Mouse (Mus musculus) lung, embryonic 14.5 days (tissue): ENCODE results near the gene Ephb1. TPM values are rescaled to one million over a fixed set of nuclear protein-coding genes. Genes with fewer than 3 reads are reported as not detected.

Source experiments
- ATAC-seq: fragments of 200-750 bp; cut with Nextera tagmentation; 2 replicates; pipeline ENCODE4 v1.8.0; 2017; ENCODE audit warnings: mild to moderate bottlenecking, moderate TSS enrichment, moderate library complexity; ENCODE audit not compliant: insufficient read depth
- DNase-seq: peaks from one replicate; pipeline ENCODE4 v3.0.0-alpha.2; 2015
- H3K27ac ChIP-seq: fragments of 300-500 bp; sonication (generic); 2 replicates; pipeline ENCODE4 v1.5.1; 2014; ENCODE audit warnings: low read depth, mild to moderate bottlenecking, moderate library complexity
- H3K27me3 ChIP-seq: fragments of 300-500 bp; sonication (generic); 2 replicates; pipeline ENCODE4 v1.6.1; 2014; ENCODE audit warnings: low read length, control low read depth; ENCODE audit not compliant: insufficient read depth
- H3K36me3 ChIP-seq: fragments of 300-500 bp; sonication (generic); 2 replicates; pipeline ENCODE4 v1.6.1; 2014; ENCODE audit warnings: control low read depth; ENCODE audit not compliant: insufficient read depth
- H3K4me1 ChIP-seq: fragments of 300-500 bp; sonication (generic); 2 replicates; pipeline ENCODE4 v1.6.1; 2014; ENCODE audit warnings: antibody characterized with exemption, control low read depth; ENCODE audit not compliant: insufficient read depth
- H3K4me2 ChIP-seq: fragments of 300-500 bp; sonication (generic); 2 replicates; pipeline ENCODE4 v1.6.1; 2014; ENCODE audit warnings: mild to moderate bottlenecking
- H3K4me3 ChIP-seq: fragments of 300-500 bp; sonication (generic); 2 replicates; pipeline ENCODE4 v1.5.1; 2014; ENCODE audit warnings: low read depth, low read length
- H3K9ac ChIP-seq: fragments of 300-500 bp; sonication (generic); 2 replicates; pipeline ENCODE4 v1.6.1; 2014
- H3K9me3 ChIP-seq: fragments of 300-500 bp; sonication (generic); 2 replicates; pipeline ENCODE4 v1.6.1; 2016; ENCODE audit warnings: low read depth, low read length, control low read depth
- CTCF ChIP-seq: IDR thresholded peaks from 2 replicates; pipeline ENCODE4 v1.5.1; 2016; ENCODE audit warnings: antibody characterized with exemption, low read depth
- WGBS: fragments of 180-500 bp; shearing (Covaris S2); extraction: QIAGEN DNeasy Blood & Tissue Kit; methylation state at CpG from one replicate; pipeline ENCODE4 v1.1.7; 2014; 5-methylcytosine and 5-hydroxymethylcytosine counted together
- polyA plus RNA-seq: library from polyadenylated mRNA; unstranded; fragments of >200 nt; fragmentation: Nextera tagmentation; extraction: Ambion mirVana; gene quantifications from 2 replicates; pipeline ENCODE4 v1.2.1, GENCODE M21; 2014

Ephb1 gene
- polyA plus RNA-seq, 1 experiment from 2014 or later: 1.6 TPM

GRCm38 (mm10) chr9:102306645-102307415, 47.7 kb downstream of the Ephb1 start:
- peak overlapping the region; percentile 52; the same call in 1 of the 2 replicates for H3K27ac ChIP-seq
- no peak for TF ChIP-seq CTCF
- no peak overlapping the region for H3K4me2 ChIP-seq
- 60% methylated on average over 1 of the region's 1 CpGs for WGBS
- no peaks in the 10 kb centered on the region; the same call in 1 of the 2 replicates for H3K4me1 ChIP-seq
- H3K9me3 ChIP-seq: no peaks in the 10 kb centered on the region
- peak; percentile 74 for DNase-seq
- peak; percentile 89 for ATAC-seq
- no peak overlapping the region for H3K9ac ChIP-seq
- H3K4me3 ChIP-seq: no peak overlapping the region
- no peaks in the 10 kb centered on the region for H3K27me3 ChIP-seq
- H3K36me3 ChIP-seq: no peaks in the 10 kb centered on the region

GRCm38 (mm10) chr9:102305432-102306100, 48.9 kb downstream of the Ephb1 start:
- 82% methylated on average over 7 of the region's 7 CpGs for WGBS
- H3K4me2 ChIP-seq: no peak overlapping the region
- no peaks in the 10 kb centered on the region for H3K9me3 ChIP-seq
- no peaks in the 10 kb centered on the region for H3K27me3 ChIP-seq
- H3K4me1 ChIP-seq: no peaks in the 10 kb centered on the region; the same call in 1 of the 2 replicates
- H3K9ac ChIP-seq: no peak overlapping the region
- no peak overlapping the region for H3K27ac ChIP-seq
- no peak for ATAC-seq
- no peak overlapping the region for H3K4me3 ChIP-seq
- DNase-seq: no peak
- H3K36me3 ChIP-seq: no peaks in the 10 kb centered on the region
- TF ChIP-seq CTCF: no peak

GRCm38 (mm10) chr9:102304796-102305195, 49.7 kb downstream of the Ephb1 start:
- 24% methylated on average over 3 of the region's 3 CpGs for WGBS
- DNase-seq (no peak), ATAC-seq (no peak)

GRCm38 (mm10) chr9:102303882-102304281, 50.6 kb downstream of the Ephb1 start:
- WGBS: 42% methylated on average over 13 of the region's 13 CpGs

More at GRCm38 (mm10) chr9:102304796-102305195, 49.7 kb downstream of the Ephb1 start:
- H3K9ac ChIP-seq: no peak overlapping the region
- H3K9me3 ChIP-seq: no peaks in the 10 kb centered on the region
- H3K36me3 ChIP-seq: no peaks in the 10 kb centered on the region
- no peak for TF ChIP-seq CTCF
- H3K4me2 ChIP-seq: no peak overlapping the region
- H3K27ac ChIP-seq: no peak overlapping the region
- no peak overlapping the region for H3K4me3 ChIP-seq
- no peaks in the 10 kb centered on the region for H3K27me3 ChIP-seq
- H3K4me1 ChIP-seq: no peaks in the 10 kb centered on the region; the same call in 1 of the 2 replicates

GRCm38 (mm10) chr9:102300985-102301384, 53.5 kb downstream of the Ephb1 start:
- Histone ChIP-seq H3K36me3 (no peaks in the 10 kb centered on the region), H3K9ac (no peak overlapping the region), H3K4me3 (no peak overlapping the region), H3K9me3 (no peaks in the 10 kb centered on the region), H3K4me2 (no peak overlapping the region), H3K4me1 (no peaks in the 10 kb centered on the region), H3K27ac (no peak overlapping the region), H3K27me3 (no peaks in the 10 kb centered on the region)
- TF ChIP-seq CTCF: no peak
- DNase-seq: no peak
- 82% methylated on average over 4 of the region's 4 CpGs for WGBS
- no peak for ATAC-seq

More at GRCm38 (mm10) chr9:102303882-102304281, 50.6 kb downstream of the Ephb1 start:
- Histone ChIP-seq H3K4me3 (no peak overlapping the region), H3K9me3 (no peaks in the 10 kb centered on the region), H3K27me3 (no peaks in the 10 kb centered on the region), H3K4me2 (no peak overlapping the region), H3K9ac (no peak overlapping the region), H3K27ac (no peak overlapping the region), H3K4me1 (no peaks in the 10 kb centered on the region; the same call in 1 of the 2 replicates), H3K36me3 (no peaks in the 10 kb centered on the region)
- ATAC-seq (no peak), DNase-seq (no peak)
- TF ChIP-seq CTCF: no peak

GRCm38 (mm10) chr9:102298741-102299140, 55.8 kb downstream of the Ephb1 start:
- Histone ChIP-seq H3K4me3 (no peak overlapping the region), H3K36me3 (no peaks in the 10 kb centered on the region), H3K4me2 (no peak overlapping the region), H3K9me3 (no peaks in the 10 kb centered on the region), H3K9ac (no peak overlapping the region), H3K27me3 (no peaks in the 10 kb centered on the region), H3K27ac (no peak overlapping the region), H3K4me1 (no peaks in the 10 kb centered on the region)
- TF ChIP-seq CTCF: no peak
- WGBS: 78% methylated on average over 8 of the region's 8 CpGs
- no peak for ATAC-seq
- DNase-seq: no peak

GRCm38 (mm10) chr9:102297986-102298385, 56.5 kb downstream of the Ephb1 start:
- H3K27me3 ChIP-seq: no peaks in the 10 kb centered on the region
- ATAC-seq (no peak), DNase-seq (no peak)
- no peak for TF ChIP-seq CTCF
- H3K9me3 ChIP-seq: no peaks in the 10 kb centered on the region
- H3K4me3 ChIP-seq: no peak overlapping the region
- no peak overlapping the region for H3K9ac ChIP-seq
- H3K27ac ChIP-seq: no peak overlapping the region
- WGBS: 71% methylated on average over 5 of the region's 5 CpGs
- no peak overlapping the region for H3K4me2 ChIP-seq
- H3K36me3 ChIP-seq: no peaks in the 10 kb centered on the region
- no peaks in the 10 kb centered on the region for H3K4me1 ChIP-seq
